Mouse (Mus musculus) cerebellum, adult 2 months (tissue): ENCODE data around the gene Cxcr1.

Source experiments
- CTCF ChIP-seq: fragments of 200-500 bp; IDR thresholded peaks from 2 replicates; pipeline ENCODE4 v1.5.1; 2011; ENCODE audit warnings: low read depth, mild to moderate bottlenecking, control low read depth, low read length, moderate library complexity, borderline replicate concordance; ENCODE audit not compliant: insufficient read depth
- POLR2A ChIP-seq: fragments of 200-500 bp; IDR thresholded peaks from 2 replicates; pipeline ENCODE4 v1.6.1; 2011; ENCODE audit warnings: low read length, control low read depth, borderline replicate concordance; ENCODE audit not compliant: insufficient read depth

DNA sequence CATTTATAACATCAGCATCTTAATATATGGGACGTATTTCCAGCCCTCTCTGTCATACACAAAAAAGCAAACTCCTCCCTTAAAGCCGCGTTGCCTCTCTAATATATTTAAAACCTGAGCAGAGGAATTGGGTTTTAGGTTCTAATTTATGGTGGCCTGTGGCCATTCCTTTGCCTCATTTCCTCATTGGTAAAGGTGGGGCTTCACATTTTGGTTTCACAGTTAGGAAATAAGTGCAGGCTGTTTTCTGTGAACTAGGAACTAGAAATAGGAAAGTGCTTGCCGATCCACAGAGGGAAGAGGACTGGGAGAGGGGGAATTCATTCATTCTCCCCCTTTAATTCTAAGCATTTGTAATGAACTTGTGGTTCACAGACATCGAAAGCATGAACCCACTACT, 43.2 kb upstream of the Cxcr1 start:
- TF ChIP-seq POLR2A, result no peak
- TF ChIP-seq CTCF, result no peak
